Comparison of ENCODE assay signal across 8 mouse cellular contexts in the genomic region with DNA sequence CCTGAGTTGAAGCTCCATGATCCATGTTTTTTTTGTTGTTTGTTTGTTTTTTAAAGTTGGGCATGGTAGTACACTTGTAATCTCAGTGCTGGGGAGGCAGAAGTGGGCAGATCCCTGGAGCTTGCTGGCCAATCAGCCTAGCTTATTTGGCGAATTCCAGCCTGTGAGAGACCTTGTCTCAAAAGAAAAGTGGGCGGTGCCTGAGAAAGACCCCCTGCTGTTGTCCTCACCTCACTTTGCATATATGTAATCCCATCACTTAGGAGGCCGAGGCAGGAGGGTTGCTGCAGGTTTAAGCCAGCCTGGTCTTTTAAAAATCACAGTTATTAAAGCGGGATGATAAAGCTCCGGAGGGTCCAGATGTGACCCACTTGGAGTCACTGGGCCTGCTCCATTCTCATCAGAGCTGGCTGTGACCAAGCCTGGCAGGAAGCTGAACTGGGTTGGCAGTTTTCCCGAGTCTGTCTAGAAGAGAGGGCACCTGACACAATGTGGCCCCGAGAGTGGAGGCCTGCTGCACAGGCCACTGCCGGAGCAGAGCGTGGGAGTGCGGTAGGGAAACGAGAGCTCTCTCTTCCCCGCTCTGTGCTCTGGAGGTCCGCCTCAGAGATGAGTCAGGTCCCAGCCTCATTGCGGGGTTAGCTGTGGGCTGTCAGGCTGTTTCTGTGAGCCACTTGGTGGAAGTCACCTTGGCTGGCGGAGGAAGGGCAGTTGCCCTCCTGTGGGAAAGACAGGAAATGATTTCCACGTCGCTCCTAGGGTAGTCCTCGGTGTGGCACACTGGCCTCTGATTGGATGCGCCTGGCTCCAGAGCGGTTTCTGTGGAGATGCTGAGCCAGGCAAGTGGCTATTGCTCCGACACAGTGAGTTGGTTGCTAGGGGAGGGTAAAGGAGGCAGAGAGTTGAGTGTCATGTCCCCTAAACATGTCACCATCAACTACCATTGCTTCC. TPM values are rescaled to one million over a fixed set of nuclear protein-coding genes. Genes with fewer than 3 reads are reported as not detected.
A peak's percentile ranks its signal among the peaks of the same experiment; 100 is the strongest.
DNase-seq lines count a peak whose midpoint lies in the region; ATAC-seq and TF ChIP-seq lines count a peak whose summit lies in the region.

No protein-coding gene starts in this region.

- peaks cover 9% of the 10 kb centered on the region for H3K4me1 ChIP-seq in olfactory bulb, adult 2 months (ENCODE audit: control insufficient read depth, insufficient read depth, low read length)

- H3K27ac ChIP-seq in olfactory bulb, adult 2 months (ENCODE audit: insufficient read depth, low read depth, low read length): peak overlapping the region; percentile 61

- intact Hi-C loops in left cerebral cortex, postnatal 25 days (cut with DNase I): no loop called here

- CTCF ChIA-PET in Patski (lab: Charles Lee): interaction anchor here (1.2 to 2.0 kb wide), 13 partner anchors 8 to 608 kb away, joined by 3 to 16 read pairs (median 4); no protein-coding TSS in a partner anchor

- POLR2A ChIA-PET in Patski (lab: Charles Lee): interaction anchor here (1.6 kb wide), 1 partner anchor 608 kb away, joined by 5 read pairs; no protein-coding TSS in a partner anchor

- H3K27me3 ChIP-seq in Patski: no peaks in the 10 kb centered on the region

- H3K4me3 ChIP-seq in olfactory bulb, adult 2 months (ENCODE audit: insufficient read depth, low read depth, low read length): peak overlapping the region; percentile 25

- peak; percentile 32 for ATAC-seq in Patski

- 0 out of 2 replicates have a peak, but pooled peaks have one; percentile 41 for TF ChIP-seq POLR2A in olfactory bulb, adult 2 months (IDR thresholded peaks at IDR 0.05; ENCODE audit: insufficient read depth, low read depth, low read length)

- TF ChIP-seq CTCF in Patski (IDR thresholded peaks at IDR 0.05): no peak
- TF ChIP-seq CTCF in olfactory bulb, adult 2 months (IDR thresholded peaks at IDR 0.05; ENCODE audit: insufficient read depth, low read depth, low read length): 0 out of 2 replicates have a peak, but pooled peaks have one; percentile 17

- in situ Hi-C loops in Patski (cut with MboI; ENCODE audit: low pct_unique_long_range_greater_than_20kb): loop anchor here (5.0 kb wide), 1 partner anchor 612 kb away; no protein-coding TSS in a partner anchor

- no peak for DNase-seq in Patski (ENCODE audit: low read depth, low spot score)
- peak; percentile 89 for DNase-seq in cerebellum, adult 11-12 months
- DNase-seq in heart, adult 18-20 months: peak; percentile 77 to 81
- DNase-seq in kidney, adult 11 months: peak; percentile 71
- peak; percentile 57 to 71 for DNase-seq in left cerebral cortex, postnatal 25 days (ENCODE audit: low spot score in 2 of 2)
- DNase-seq in urinary bladder, postnatal 25 days (ENCODE audit: low spot score): no peak
- no peak for DNase-seq in urinary bladder, adult 2 months (ENCODE audit: low spot score)

- 27% methylated on average over 21 of the region's 21 CpGs for WGBS in olfactory bulb, adult 2 months

RNA-seq across cellular contexts. Expression of a gene that starts 11.0 kb away (rescaled TPM):
- 105 TPM for polyA plus RNA-seq in Patski (2021)
- 100 to 1,000 TPM; 327 to 375 TPM for total RNA-seq in heart, adult 18-20 months (2021)
- total RNA-seq in left cerebral cortex, postnatal 25 days (2021): 10 to 100 TPM; 73.6 to 74.5 TPM
- not detected in 2 replicates for polyA plus RNA-seq in olfactory bulb, adult 2 months (2012; ENCODE audit: insufficient read depth, insufficient read length, low replicate concordance, missing spikeins)
- 77.3 and 83.9 TPM in 2 replicates for polyA plus RNA-seq in urinary bladder, adult 2 months (2012; rRNA removed)

Comparison
In these comparisons a context has a peak if more than half of its experiments do, and no peak if none do; other contexts are left out.
1. DNase-seq: peak in cerebellum, adult 11-12 months (single experiment), heart, adult 18-20 months (2 of 2), kidney, adult 11 months (single experiment) and left cerebral cortex, postnatal 25 days (2 of 2); none in Patski (single experiment), urinary bladder, postnatal 25 days (single experiment) and urinary bladder, adult 2 months (single experiment).
2. RNA of a gene that starts 11.0 kb away (polyA plus RNA-seq): 105 TPM in Patski (single experiment) and 77.3 to 83.9 TPM in urinary bladder, adult 2 months; not detected in olfactory bulb, adult 2 months; every median in the first group is over 10 times any median in the second.